Mouse (Mus musculus): ENCODE measurements around the gene Serpina12. TPM values are rescaled to one million over a fixed set of nuclear protein-coding genes. Genes with fewer than 3 reads are reported as not detected.

Gene Serpina12
- 0.10 TPM in 1 of 2 replicates, not detected in the other for polyA plus RNA-seq (2012; rRNA removed; ENCODE audit: low replicate concordance)

DNA sequence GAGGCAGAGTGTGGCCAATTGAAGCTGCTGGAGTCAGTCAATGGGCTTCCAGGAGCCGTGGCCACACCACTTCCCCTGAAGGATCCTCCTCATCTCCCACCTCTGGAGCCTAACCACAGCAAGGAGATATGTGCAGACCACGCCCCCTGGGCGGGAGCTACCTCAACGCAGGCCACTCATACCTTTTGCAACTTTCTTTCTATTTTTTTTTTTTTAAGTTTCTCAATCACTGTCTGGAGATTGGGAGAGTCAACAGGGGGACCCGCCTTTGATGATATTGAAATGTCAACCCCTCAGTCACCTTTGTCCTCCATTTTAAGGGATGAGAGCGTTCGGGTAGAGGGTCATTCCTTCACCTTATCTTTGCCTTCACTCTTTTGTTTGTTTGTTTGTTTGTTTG lies at the start of gene Serpina12:
Serpina12 (minus strand) TSS at position 101 of the 400 bp plus-strand sequence.

DNA sequence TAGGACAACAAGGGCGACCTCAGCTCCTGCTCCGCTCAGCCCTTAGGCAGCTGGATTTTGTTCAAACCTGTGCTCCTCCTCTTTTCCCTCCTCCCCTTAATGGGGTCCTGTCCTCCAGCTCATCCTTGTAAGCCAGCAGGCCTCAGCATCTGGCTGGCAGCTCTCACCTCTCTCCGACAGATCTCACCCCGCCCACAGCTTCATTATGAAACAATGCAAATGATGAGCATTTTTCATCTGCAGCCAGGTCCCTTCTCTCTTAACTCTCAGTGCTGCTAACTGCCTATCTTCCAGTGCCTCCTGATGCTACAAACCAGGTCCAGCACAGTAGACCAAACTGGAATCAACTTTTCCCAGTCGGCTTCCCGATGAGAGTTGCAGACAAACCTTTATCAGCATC lies 30.6 kb downstream of the Serpina12 start, which contains the start of gene Serpina9:
Serpina9 (minus strand) TSS at position 136 of the 400 bp plus-strand sequence.

DNA sequence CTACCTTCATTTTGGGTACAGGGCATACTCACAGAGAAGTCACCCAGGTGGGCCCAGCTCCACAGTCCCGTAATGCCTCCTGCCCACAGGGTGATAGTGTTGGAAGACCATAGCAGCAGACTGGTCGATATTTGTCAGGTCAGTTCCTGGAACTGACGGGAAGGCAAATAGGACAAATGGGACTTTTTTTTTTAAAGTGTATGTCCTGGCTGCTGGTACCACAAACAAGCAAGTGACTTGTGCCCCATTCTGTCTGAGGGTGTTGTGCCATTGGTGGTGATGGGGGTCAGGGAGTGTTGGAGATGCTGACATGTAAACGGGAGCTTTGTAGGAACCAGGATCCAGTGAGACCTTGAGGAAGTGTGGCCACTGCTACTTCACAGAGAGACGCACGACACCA lies 54.4 kb downstream of the Serpina12 start, which contains the start of gene Serpina11:
Serpina11 (minus strand) TSS at position 101 of the 400 bp plus-strand sequence.

Other genes with a start within 250 kb of the Serpina12 start
- gene Serpina1b, start 214.1 kb downstream of the Serpina12 start, polyA plus RNA-seq (2012; rRNA removed; ENCODE audit: low replicate concordance): 3.1 and 102 TPM in 2 replicates
- gene Serpina1a, start 180.9 kb downstream of the Serpina12 start, polyA plus RNA-seq (2012; rRNA removed; ENCODE audit: low replicate concordance): 2.2 and 41.6 TPM in 2 replicates
- 1.8 and 16.9 TPM in 2 replicates for gene Serpina1c, start 139.6 kb downstream of the Serpina12 start, polyA plus RNA-seq (2012; rRNA removed; ENCODE audit: low replicate concordance)
- 0.70 and 44.0 TPM in 2 replicates for gene Serpina1e, start 85.5 kb downstream of the Serpina12 start, polyA plus RNA-seq (2012; rRNA removed; ENCODE audit: low replicate concordance)
- 0.10 and 0.59 TPM in 2 replicates for gene Serpina11, start 54.5 kb downstream of the Serpina12 start, polyA plus RNA-seq (2012; rRNA removed; ENCODE audit: low replicate concordance)
- gene Serpina9, start 30.7 kb downstream of the Serpina12 start, polyA plus RNA-seq (2012; rRNA removed; ENCODE audit: low replicate concordance): 0.76 TPM in 1 of 2 replicates, not detected in the other
- gene Serpina5, start 56.7 kb upstream of the Serpina12 start, polyA plus RNA-seq (2012; rRNA removed; ENCODE audit: low replicate concordance): 0.10 TPM in 1 of 2 replicates, not detected in the other
- gene Serpina3a, start 68.3 kb upstream of the Serpina12 start, polyA plus RNA-seq (2012; rRNA removed; ENCODE audit: low replicate concordance): 0.29 TPM in 1 of 2 replicates, not detected in the other
- 1.4 TPM in 2 replicates for gene Serpina3b, start 83.6 kb upstream of the Serpina12 start, polyA plus RNA-seq (2012; rRNA removed; ENCODE audit: low replicate concordance)
- gene Serpina3c, start 109.4 kb upstream of the Serpina12 start, polyA plus RNA-seq (2012; rRNA removed; ENCODE audit: low replicate concordance): 48.3 and 196 TPM in 2 replicates
- gene Serpina3f, start 170.1 kb upstream of the Serpina12 start, polyA plus RNA-seq (2012; rRNA removed; ENCODE audit: low replicate concordance): 0.32 and 0.99 TPM in 2 replicates
- gene Serpina3g, start 191.8 kb upstream of the Serpina12 start, polyA plus RNA-seq (2012; rRNA removed; ENCODE audit: low replicate concordance): 4.3 and 12.5 TPM in 2 replicates
- 0.14 and 0.19 TPM in 2 replicates for gene Serpina3i, start 218.7 kb upstream of the Serpina12 start, polyA plus RNA-seq (2012; rRNA removed; ENCODE audit: low replicate concordance)